Mouse (Mus musculus): Measurements from ENCODE around the gene Sept9. TPM values are rescaled to one million over a fixed set of nuclear protein-coding genes. Genes with fewer than 3 reads are reported as not detected.

Gene Sept9
- polyA plus RNA-seq, 1 experiment from 2014 or later, result 265 TPM

DNA sequence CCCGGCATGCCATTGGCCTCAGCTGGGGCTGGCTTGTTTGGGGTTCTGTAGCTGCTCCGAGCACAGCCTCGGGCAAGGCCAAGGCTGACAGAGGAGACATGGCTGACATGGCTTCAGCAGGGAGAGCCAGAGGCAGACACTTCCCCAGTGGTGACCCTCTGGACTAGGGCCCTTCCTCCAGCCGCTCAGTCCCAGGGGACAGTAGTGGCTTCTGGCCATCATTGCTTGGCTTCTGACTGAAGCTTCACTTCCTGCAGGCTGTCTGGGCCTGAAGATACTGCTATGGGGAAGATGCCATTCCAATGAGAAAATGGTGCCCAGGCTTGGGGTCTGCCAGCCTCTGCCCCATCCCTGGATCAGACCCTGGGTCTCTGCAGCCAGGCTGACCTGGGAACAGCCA lies 154.6 kb downstream of the Sept9 start:
- 0 out of 2 replicates have a peak overlapping the region, but pooled peaks have one; percentile 1 for H3K27ac ChIP-seq
- WGBS, result 93% methylated on average over 4 of the region's 4 CpGs
- H3K4me1 ChIP-seq, result peaks cover 33% of the 10 kb centered on the region
- H3K9me3 ChIP-seq (replicated peaks), result no peaks in the 10 kb centered on the region
- peaks cover 86% of the 10 kb centered on the region for H3K36me3 ChIP-seq
- H3K4me3 ChIP-seq, result no peak overlapping the region
- H3K27me3 ChIP-seq (ENCODE audit: low read depth, poor library complexity, severe bottlenecking), result no peaks in the 10 kb centered on the region
- no peak for DNase-seq (ENCODE audit: low spot score)

DNA sequence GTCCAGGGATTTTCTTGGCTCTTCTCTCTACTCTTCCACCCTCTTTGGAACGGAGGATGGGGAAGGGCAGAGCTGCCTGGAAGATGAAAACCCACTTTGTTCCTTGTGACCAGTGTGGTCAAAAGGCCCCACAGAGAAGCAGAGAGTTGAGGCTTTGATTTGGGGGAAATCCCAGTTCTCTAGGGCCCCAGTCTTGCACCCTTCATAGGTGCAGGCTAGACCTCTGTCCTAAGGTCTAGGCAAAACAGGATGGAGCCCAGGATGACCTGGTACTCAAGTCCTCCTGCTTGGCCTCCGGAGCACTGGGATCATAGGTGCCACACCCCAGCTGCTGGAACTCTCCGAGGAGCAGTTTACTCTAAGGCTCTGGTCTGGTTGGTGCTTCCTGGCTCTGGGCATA lies 157.5 kb downstream of the Sept9 start:
- Histone ChIP-seq H3K27ac (no peak overlapping the region), H3K4me1 (peaks cover 14% of the 10 kb centered on the region; the same call in 1 of the 2 replicates), H3K9me3 (replicated peaks) (no peaks in the 10 kb centered on the region), H3K4me3 (no peak overlapping the region), H3K27me3 (ENCODE audit: low read depth, poor library complexity, severe bottlenecking) (no peaks in the 10 kb centered on the region), H3K36me3 (peaks cover 100% of the 10 kb centered on the region)
- DNase-seq (ENCODE audit: low spot score), result no peak
- WGBS, result 73% methylated on average over 3 of the region's 3 CpGs

- peaks cover 100% of the 10 kb centered on the region for H3K36me3 ChIP-seq
- H3K4me1 ChIP-seq, result peaks cover 17% of the 10 kb centered on the region; the same call in 1 of the 2 replicates
- WGBS, result 39% methylated on average over 8 of the region's 8 CpGs
- H3K27me3 ChIP-seq (ENCODE audit: low read depth, poor library complexity, severe bottlenecking), result no peaks in the 10 kb centered on the region
- peak; percentile 97 for DNase-seq (ENCODE audit: low spot score)
- no peak overlapping the region for H3K4me3 ChIP-seq
- no peaks in the 10 kb centered on the region for H3K9me3 ChIP-seq (replicated peaks)
- H3K27ac ChIP-seq, result no peak overlapping the region
These were observed 158.6 kb downstream of the Sept9 start for GRCm38 (mm10) chr11:117357916-117358639.

DNA sequence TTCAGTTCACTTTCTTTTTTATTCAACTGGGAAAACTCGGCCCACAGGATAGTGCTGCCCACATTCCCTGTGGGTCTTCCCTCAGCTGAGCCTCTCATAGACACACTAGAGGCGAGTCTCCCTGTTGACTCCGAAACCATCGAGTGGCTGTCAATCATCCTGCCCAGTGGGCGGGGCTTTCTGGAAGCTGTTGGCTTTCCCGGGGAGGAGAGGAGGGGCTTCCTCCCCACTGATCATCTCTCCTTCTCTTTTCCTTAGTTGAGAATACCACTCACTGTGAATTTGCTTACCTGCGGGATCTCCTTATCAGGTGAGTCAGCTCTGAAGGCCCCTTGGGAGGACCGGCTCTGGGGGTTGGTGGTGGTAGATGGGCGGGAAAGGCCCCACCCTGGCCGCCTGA lies 159.7 kb downstream of the Sept9 start:
- Histone ChIP-seq H3K9me3 (replicated peaks) (no peaks in the 10 kb centered on the region), H3K27ac (no peak overlapping the region), H3K4me3 (no peak overlapping the region), H3K4me1 (peaks cover 28% of the 10 kb centered on the region), H3K27me3 (ENCODE audit: low read depth, poor library complexity, severe bottlenecking) (no peaks in the 10 kb centered on the region), H3K36me3 (peaks cover 94% of the 10 kb centered on the region)
- no peak for DNase-seq (ENCODE audit: low spot score)
- WGBS, result 83% methylated on average over 10 of the region's 10 CpGs

GRCm38 (mm10) chr11:117359870-117360269 lies 160.4 kb downstream of the Sept9 start:
- Histone ChIP-seq H3K9me3 (replicated peaks) (no peaks in the 10 kb centered on the region), H3K36me3 (peaks cover 86% of the 10 kb centered on the region), H3K4me1 (peaks cover 30% of the 10 kb centered on the region), H3K27ac (no peak overlapping the region), H3K27me3 (ENCODE audit: low read depth, poor library complexity, severe bottlenecking) (no peaks in the 10 kb centered on the region), H3K4me3 (no peak overlapping the region)
- DNase-seq (ENCODE audit: low spot score), result peak; percentile 81
- 77% methylated on average over 5 of the region's 5 CpGs for WGBS

GRCm38 (mm10) chr11:117360561-117360960 lies 161.1 kb downstream of the Sept9 start:
- DNase-seq (ENCODE audit: low spot score), result no peak
- H3K9me3 ChIP-seq (replicated peaks), result no peaks in the 10 kb centered on the region
- H3K27ac ChIP-seq, result no peak overlapping the region
- no peaks in the 10 kb centered on the region for H3K27me3 ChIP-seq (ENCODE audit: low read depth, poor library complexity, severe bottlenecking)
- peaks cover 80% of the 10 kb centered on the region for H3K36me3 ChIP-seq
- H3K4me1 ChIP-seq, result peaks cover 33% of the 10 kb centered on the region
- H3K4me3 ChIP-seq, result no peak overlapping the region
- WGBS, result 79% methylated on average over 7 of the region's 7 CpGs

DNA sequence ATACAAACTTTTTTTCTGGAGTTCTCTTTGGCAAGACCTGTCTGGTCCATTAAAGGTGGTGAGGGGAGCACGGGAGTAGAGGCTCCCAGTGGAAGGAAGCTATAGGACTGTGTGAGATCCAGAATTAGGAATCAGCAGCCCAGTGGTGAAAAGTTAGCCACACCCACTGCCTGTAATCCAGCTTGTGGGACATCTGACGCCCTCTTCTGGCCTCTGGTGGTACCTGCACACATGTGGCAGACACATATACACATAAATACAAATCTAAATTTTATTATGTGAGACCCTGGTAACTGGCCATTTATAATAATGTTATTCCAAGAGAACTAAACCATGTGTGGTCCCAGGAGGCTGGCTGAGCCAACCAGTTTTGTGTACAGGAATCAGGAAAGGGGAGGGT lies 162.8 kb downstream of the Sept9 start:
- WGBS, result 81% methylated on average over 2 of the region's 2 CpGs
- Histone ChIP-seq H3K27me3 (ENCODE audit: low read depth, poor library complexity, severe bottlenecking) (no peaks in the 10 kb centered on the region), H3K9me3 (replicated peaks) (no peaks in the 10 kb centered on the region), H3K36me3 (peaks cover 62% of the 10 kb centered on the region), H3K4me1 (peaks cover 31% of the 10 kb centered on the region), H3K4me3 (no peak overlapping the region), H3K27ac (no peak overlapping the region)
- DNase-seq (ENCODE audit: low spot score), result no peak

DNA sequence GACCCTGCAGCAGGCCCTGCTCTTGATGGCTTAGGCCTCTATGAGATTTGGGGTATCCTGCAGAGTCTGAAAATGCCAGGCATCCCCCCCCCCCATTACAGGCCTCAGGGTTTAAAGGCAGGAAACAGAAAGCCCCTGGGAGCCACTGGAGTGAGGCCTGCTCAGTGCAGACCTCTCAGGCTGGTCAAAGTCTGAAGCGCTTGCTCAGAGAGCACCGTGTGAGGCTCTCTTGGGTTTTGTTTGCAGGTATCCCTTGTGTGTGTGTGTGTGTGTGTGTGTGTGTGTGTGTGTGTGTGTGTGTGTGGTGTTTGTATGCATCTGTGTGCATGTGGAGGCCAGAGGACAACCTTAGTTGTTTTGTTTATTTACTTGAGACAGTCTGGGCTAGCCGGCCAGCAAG lies 164.5 kb downstream of the Sept9 start:
- DNase-seq (ENCODE audit: low spot score), result no peak
- peak overlapping the region; percentile 53; the same call in 1 of the 2 replicates for H3K27ac ChIP-seq
- no peaks in the 10 kb centered on the region for H3K27me3 ChIP-seq (ENCODE audit: low read depth, poor library complexity, severe bottlenecking)
- H3K4me3 ChIP-seq, result no peak overlapping the region
- H3K4me1 ChIP-seq, result peaks cover 32% of the 10 kb centered on the region
- peaks cover 46% of the 10 kb centered on the region for H3K36me3 ChIP-seq
- no peaks in the 10 kb centered on the region for H3K9me3 ChIP-seq (replicated peaks)
- WGBS, result 86% methylated on average over 3 of the region's 3 CpGs

GRCm38 (mm10) chr11:117366426-117366825 lies 167.0 kb downstream of the Sept9 start:
- 19% methylated on average over 3 of the region's 3 CpGs for WGBS
- peaks cover 21% of the 10 kb centered on the region for H3K36me3 ChIP-seq
- H3K9me3 ChIP-seq (replicated peaks), result no peaks in the 10 kb centered on the region
- no peak overlapping the region for H3K4me3 ChIP-seq
- no peak overlapping the region for H3K27ac ChIP-seq
- H3K4me1 ChIP-seq, result peaks cover 48% of the 10 kb centered on the region
- H3K27me3 ChIP-seq (ENCODE audit: low read depth, poor library complexity, severe bottlenecking), result no peaks in the 10 kb centered on the region
- peak; percentile 72 for DNase-seq (ENCODE audit: low spot score)

- Histone ChIP-seq H3K4me3 (no peak overlapping the region), H3K27me3 (ENCODE audit: low read depth, poor library complexity, severe bottlenecking) (no peaks in the 10 kb centered on the region), H3K4me1 (peaks cover 53% of the 10 kb centered on the region), H3K36me3 (peaks cover 16% of the 10 kb centered on the region), H3K9me3 (replicated peaks) (no peaks in the 10 kb centered on the region), H3K27ac (peak overlapping the region; percentile 19; the same call in 1 of the 2 replicates)
- WGBS, result 83% methylated on average over 7 of the region's 7 CpGs
- DNase-seq (ENCODE audit: low spot score), result no peak
These were observed 167.4 kb downstream of the Sept9 start for GRCm38 (mm10) chr11:117366861-117367357.

- no peak overlapping the region for H3K4me3 ChIP-seq
- peaks cover 6% of the 10 kb centered on the region for H3K36me3 ChIP-seq
- 95% methylated on average over 6 of the region's 6 CpGs for WGBS
- H3K27ac ChIP-seq, result no peak overlapping the region
- peaks cover 2% of the 10 kb centered on the region; the same call in 1 of the 2 replicates for H3K27me3 ChIP-seq (ENCODE audit: low read depth, poor library complexity, severe bottlenecking)
- H3K4me1 ChIP-seq, result peaks cover 57% of the 10 kb centered on the region
- no peaks in the 10 kb centered on the region for H3K9me3 ChIP-seq (replicated peaks)
- DNase-seq (ENCODE audit: low spot score), result no peak
These were observed 168.5 kb downstream of the Sept9 start for GRCm38 (mm10) chr11:117367937-117368336.

- WGBS, result 93% methylated on average over 5 of the region's 5 CpGs
These were observed 169.9 kb downstream of the Sept9 start for GRCm38 (mm10) chr11:117369347-117369746.

GRCm38 (mm10) chr11:117370262-117370850 lies 170.9 kb downstream of the Sept9 start:
- Histone ChIP-seq H3K36me3 (no peaks in the 10 kb centered on the region), H3K27me3 (ENCODE audit: low read depth, poor library complexity, severe bottlenecking) (peaks cover 21% of the 10 kb centered on the region), H3K4me3 (no peak overlapping the region), H3K27ac (peak overlapping the region; percentile 79), H3K4me1 (peaks cover 52% of the 10 kb centered on the region), H3K9me3 (replicated peaks) (no peaks in the 10 kb centered on the region)
- DNase-seq (ENCODE audit: low spot score), result no peak
- WGBS, result 30% methylated on average over 5 of the region's 5 CpGs

More at GRCm38 (mm10) chr11:117369347-117369746, 169.9 kb downstream of the Sept9 start:
- Histone ChIP-seq H3K9me3 (replicated peaks) (no peaks in the 10 kb centered on the region), H3K27me3 (ENCODE audit: low read depth, poor library complexity, severe bottlenecking) (peaks cover 16% of the 10 kb centered on the region), H3K4me1 (peaks cover 52% of the 10 kb centered on the region), H3K27ac (no peak overlapping the region), H3K4me3 (no peak overlapping the region), H3K36me3 (no peaks in the 10 kb centered on the region)
- no peak for DNase-seq (ENCODE audit: low spot score)
